In the genomic region with DNA sequence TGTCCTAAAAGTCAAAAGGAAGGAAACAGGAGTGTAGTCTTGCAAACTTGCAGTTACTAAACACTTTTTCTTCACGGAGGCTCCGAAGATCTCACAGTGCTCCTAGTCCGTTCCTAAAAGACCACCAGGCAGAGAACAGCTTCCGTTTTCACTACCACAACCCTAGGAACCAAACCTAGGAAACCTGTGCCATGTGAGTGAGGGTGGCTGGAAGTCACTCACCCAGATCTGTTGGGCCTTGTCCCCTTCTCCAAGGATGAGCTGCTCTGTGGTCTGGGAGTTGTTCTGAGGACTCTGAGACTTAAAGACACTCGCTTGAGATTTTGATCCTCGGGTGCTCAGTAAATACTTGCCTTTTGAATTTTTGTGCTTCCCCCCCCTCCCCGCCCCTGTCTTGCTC, we compare ENCODE assay signal across 8 mouse cellular contexts. TPM values are rescaled to one million over a fixed set of nuclear protein-coding genes. Genes with fewer than 3 reads are reported as not detected.
DNase-seq lines count a peak whose midpoint lies in the region; ATAC-seq and TF ChIP-seq lines count a peak whose summit lies in the region.

No protein-coding gene starts in this region.

- TF ChIP-seq EP300 in lung, postnatal 0 days (IDR thresholded peaks at IDR 0.05): no peak

- H3K36me3 ChIP-seq in lung, postnatal 0 days (ENCODE audit: insufficient read depth, low read length): no peaks in the 10 kb centered on the region
- no peaks in the 10 kb centered on the region for H3K36me3 ChIP-seq in limb, embryonic 12.5 days

- H3K9me3 ChIP-seq in lung, postnatal 0 days (ENCODE audit: low read length): no peaks in the 10 kb centered on the region
- no peaks in the 10 kb centered on the region for H3K9me3 ChIP-seq in limb, embryonic 12.5 days

- peak overlapping the region; percentile 35 for H3K4me3 ChIP-seq in cerebellum, adult 2 months (replicated peaks; ENCODE audit: insufficient read depth, low read depth, low read length)
- peak overlapping the region; percentile 62 for H3K4me3 ChIP-seq in lung, postnatal 0 days (ENCODE audit: low read depth, low read length)
- H3K4me3 ChIP-seq in limb, embryonic 12.5 days (replicated peaks): peak overlapping the region; percentile 60
- H3K4me3 ChIP-seq in olfactory bulb, adult 2 months (ENCODE audit: insufficient read depth, low read depth, low read length): peak overlapping the region; percentile 37

- WGBS in cerebellum, adult 2 months: 20% methylated on average over 7 of the region's 7 CpGs
- 10% methylated on average over 7 of the region's 7 CpGs for WGBS in lung, postnatal 0 days
- WGBS in limb, embryonic 12.5 days: 9% methylated on average over 7 of the region's 7 CpGs
- 18% methylated on average over 7 of the region's 7 CpGs for WGBS in olfactory bulb, adult 2 months

- no peak overlapping the region for H3K9ac ChIP-seq in lung, postnatal 0 days (replicated peaks; ENCODE audit: low read depth)
- peak overlapping the region; percentile 57 for H3K9ac ChIP-seq in limb, embryonic 12.5 days (replicated peaks)

- no peak for TF ChIP-seq POLR2A in cerebellum, adult 2 months (IDR thresholded peaks at IDR 0.05; ENCODE audit: borderline replicate concordance, insufficient read depth, low read length)
- no peak for TF ChIP-seq POLR2A in olfactory bulb, adult 2 months (IDR thresholded peaks at IDR 0.05; ENCODE audit: insufficient read depth, low read depth, low read length)

- no peak for DNase-seq in cerebellum, adult 2 months
- no peak for DNase-seq in cerebellum, postnatal 10 days
- DNase-seq in lung, postnatal 0 days (ENCODE audit: low spot score): no peak
- no peak for DNase-seq in lung, postnatal 14 days
- no peak for DNase-seq in right cerebral cortex, postnatal 25 days
- no peak for DNase-seq in adrenal gland, postnatal 10 days

- peak overlapping the region; percentile 84 for H3K4me2 ChIP-seq in lung, postnatal 0 days (replicated peaks; ENCODE audit: low read depth, low read length)
- peak overlapping the region; percentile 99 for H3K4me2 ChIP-seq in limb, embryonic 12.5 days

- H3K4me1 ChIP-seq in cerebellum, adult 2 months (ENCODE audit: control insufficient read depth, insufficient read depth, low read length): 0 out of 2 replicates have a peak, but pooled peaks cover 3% of the 10 kb centered on the region
- H3K4me1 ChIP-seq in lung, postnatal 0 days (ENCODE audit: insufficient read depth, low read depth, low read length): no peaks in the 10 kb centered on the region
- 0 out of 2 replicates have a peak, but pooled peaks cover 6% of the 10 kb centered on the region for H3K4me1 ChIP-seq in limb, embryonic 12.5 days (replicated peaks)
- peaks cover 10% of the 10 kb centered on the region for H3K4me1 ChIP-seq in olfactory bulb, adult 2 months (ENCODE audit: control insufficient read depth, insufficient read depth, low read length)

- no peaks in the 10 kb centered on the region for H3K27me3 ChIP-seq in cerebellum, adult 2 months (ENCODE audit: control insufficient read depth, insufficient read depth, low read length)
- H3K27me3 ChIP-seq in lung, postnatal 0 days (replicated peaks; ENCODE audit: insufficient read depth, low read length): no peaks in the 10 kb centered on the region
- peaks cover 30% of the 10 kb centered on the region for H3K27me3 ChIP-seq in limb, embryonic 12.5 days

- no peak overlapping the region for H3K27ac ChIP-seq in cerebellum, adult 2 months (ENCODE audit: insufficient read depth, low read length)
- peak overlapping the region; percentile 51 for H3K27ac ChIP-seq in lung, postnatal 0 days (ENCODE audit: low read length)
- H3K27ac ChIP-seq in limb, embryonic 12.5 days: no peak overlapping the region
- H3K27ac ChIP-seq in olfactory bulb, adult 2 months (ENCODE audit: insufficient read depth, low read depth, low read length): no peak overlapping the region

- ATAC-seq in lung, postnatal 0 days: peak; percentile 7
- ATAC-seq in limb, embryonic 12.5 days (ENCODE audit: insufficient number of reproducible peaks, insufficient read depth, low FRiP score, low TSS enrichment, low read depth): peak; percentile 15; the same call in 1 of the 2 replicates

- no peak for TF ChIP-seq CTCF in cerebellum, adult 2 months (IDR thresholded peaks at IDR 0.05; ENCODE audit: borderline replicate concordance, insufficient read depth, low read depth, low read length)
- TF ChIP-seq CTCF in lung, postnatal 0 days (IDR thresholded peaks at IDR 0.05): no peak
- no peak for TF ChIP-seq CTCF in olfactory bulb, adult 2 months (IDR thresholded peaks at IDR 0.05; ENCODE audit: insufficient read depth, low read depth, low read length)

RNA-seq across cellular contexts. Expression of a gene that starts 0.4 kb away (rescaled TPM):
- polyA plus RNA-seq in cerebellum, adult 2 months (2012; rRNA removed): 0.29 and 0.64 TPM in 2 replicates
- 2.7 and 3.2 TPM in 2 replicates for polyA plus RNA-seq in lung, postnatal 0 days (2015; fragmentation: Nextera tagmentation; extraction: Ambion mirVana)
- polyA plus RNA-seq in limb, embryonic 12.5 days (2016; fragmentation: Nextera tagmentation; extraction: Ambion mirVana): 0.69 and 0.76 TPM in 2 replicates
- not detected in 2 replicates for polyA plus RNA-seq in olfactory bulb, adult 2 months (2012; ENCODE audit: insufficient read depth, insufficient read length, low replicate concordance, missing spikeins)
- 1 to 10 TPM; 1.4 to 2.7 TPM for total RNA-seq in adrenal gland, postnatal 10 days (2021)
